Mouse (Mus musculus) liver, adult 2 months (tissue): ENCODE data around the gene Sgms1.

Experiments used
- CTCF ChIP-seq: fragments of 200-500 bp; IDR thresholded peaks from 2 replicates; pipeline ENCODE4 v1.5.1; 2011; ENCODE audit warnings: low read depth, low read length, control low read depth
- POLR2A ChIP-seq: fragments of 200-500 bp; IDR thresholded peaks from 2 replicates; pipeline ENCODE4 v1.6.1; 2011; ENCODE audit warnings: low read length, control low read depth; ENCODE audit not compliant: insufficient read depth; ENCODE audit errors: extremely low read depth

DNA sequence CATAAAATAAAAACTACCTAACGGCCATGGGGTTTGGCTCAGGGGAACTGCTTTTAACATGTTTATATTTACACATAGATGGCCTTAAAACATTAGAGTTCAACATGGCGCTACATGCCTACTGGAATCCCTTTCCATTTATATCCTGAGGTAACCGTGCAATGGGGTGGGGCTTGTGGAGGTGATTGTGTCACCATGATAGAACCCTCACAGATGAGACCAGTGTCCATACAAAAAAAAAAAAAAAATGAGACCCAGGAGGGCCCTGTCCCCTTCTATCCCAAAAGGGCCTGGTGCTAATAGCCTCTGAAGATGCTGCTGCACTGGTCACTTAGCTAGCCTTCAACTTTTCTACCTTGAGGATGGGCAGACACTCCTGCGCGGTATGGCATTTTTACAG, 207.0 kb downstream of the Sgms1 start:
- TF ChIP-seq CTCF (no peak), POLR2A (no peak)
